Comparison of ENCODE assay signal across 9 mouse cellular contexts in the genomic region with DNA sequence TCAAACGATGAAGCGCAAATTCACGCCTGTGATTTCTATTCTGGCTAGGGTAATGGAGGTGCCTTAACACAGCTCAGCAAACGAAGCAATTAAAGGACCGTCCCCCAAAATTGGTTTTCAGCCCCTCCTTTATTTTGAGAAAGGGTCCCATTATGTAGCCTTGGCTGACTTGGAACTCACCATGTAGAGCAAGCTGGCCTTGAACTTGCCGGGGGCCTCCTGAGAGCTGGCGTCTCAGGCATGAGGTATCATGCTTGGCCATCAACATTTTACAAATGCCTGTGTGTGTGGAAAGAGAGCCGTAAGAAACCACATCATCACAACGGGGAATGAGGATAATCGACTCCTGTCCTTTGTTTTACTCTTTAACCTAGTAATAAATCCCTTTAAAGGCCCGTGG. TPM values are rescaled to one million over a fixed set of nuclear protein-coding genes. Genes with fewer than 3 reads are reported as not detected.
DNase-seq lines count a peak whose midpoint lies in the region; ATAC-seq and TF ChIP-seq lines count a peak whose summit lies in the region.
"Had no signal": no experiment of that assay in that cellular context is flagged by ENCODE, and none has a peak within 500 bp of the region (broad histone marks: within the 10 kb centered on the region; RNA-seq: fewer than 3 reads in every experiment).

No protein-coding gene starts in this region.

- no peak overlapping the region for H3K9ac ChIP-seq in kidney, embryonic 15.5 days
- no peak overlapping the region for H3K9ac ChIP-seq in forebrain, embryonic 12.5 days
- H3K9ac ChIP-seq in limb, embryonic 14.5 days (ENCODE audit: low read depth, low read length, severe bottlenecking) = no peak overlapping the region
- no peak overlapping the region for H3K9ac ChIP-seq in neural tube, embryonic 15.5 days (replicated peaks)

- no peaks in the 10 kb centered on the region for H3K36me3 ChIP-seq in kidney, embryonic 15.5 days
- no peaks in the 10 kb centered on the region for H3K36me3 ChIP-seq in forebrain, embryonic 12.5 days (replicated peaks)
- H3K36me3 ChIP-seq in limb, embryonic 14.5 days (ENCODE audit: control insufficient read depth, insufficient read depth, low read length) = no peaks in the 10 kb centered on the region
- no peaks in the 10 kb centered on the region for H3K36me3 ChIP-seq in neural tube, embryonic 15.5 days
- H3K36me3 ChIP-seq: G1E had no signal

- DNase-seq in kidney, postnatal 10 days = no peak
- DNase-seq in limb, embryonic 14.5 days (ENCODE audit: low spot score) = no peak
- no peak for DNase-seq in layer of hippocampus, postnatal 36 days
- DNase-seq in thymus, postnatal 14 days = no peak

- ATAC-seq in kidney, embryonic 15.5 days (replicated peaks; ENCODE audit: low FRiP score) = no peak
- ATAC-seq in forebrain, embryonic 12.5 days (ENCODE audit: low FRiP score) = no peak; the same call in 1 of the 2 replicates
- ATAC-seq in limb, embryonic 14.5 days (ENCODE audit: low FRiP score, low read depth) = no peak
- ATAC-seq in neural tube, embryonic 15.5 days (ENCODE audit: low FRiP score) = no peak
- no peak for ATAC-seq in inflammation-experienced regulatory T-cells, adult 6 months

- H3K27ac ChIP-seq in kidney, embryonic 15.5 days = peak overlapping the region; percentile 84
- peak overlapping the region; percentile 90 for H3K27ac ChIP-seq in forebrain, embryonic 12.5 days
- H3K27ac ChIP-seq in limb, embryonic 14.5 days (replicated peaks; ENCODE audit: low read depth, low read length) = no peak overlapping the region; the same call in 1 of the 2 replicates
- no peak overlapping the region for H3K27ac ChIP-seq in neural tube, embryonic 15.5 days (replicated peaks)

- no peak for TF ChIP-seq POLR2A in limb, embryonic 14.5 days (IDR thresholded peaks at IDR 0.05; ENCODE audit: borderline replicate concordance, extremely low read depth, insufficient read depth, insufficient read length)

- peak overlapping the region; percentile 57 for H3K4me2 ChIP-seq in kidney, embryonic 15.5 days
- peak overlapping the region; percentile 46; the same call in 1 of the 2 replicates for H3K4me2 ChIP-seq in forebrain, embryonic 12.5 days
- H3K4me2 ChIP-seq in limb, embryonic 14.5 days (replicated peaks; ENCODE audit: low read depth, low read length, severe bottlenecking) = peak overlapping the region; percentile 47
- peak overlapping the region; percentile 48; the same call in 1 of the 2 replicates for H3K4me2 ChIP-seq in neural tube, embryonic 15.5 days

- H3K9me3 ChIP-seq in kidney, embryonic 15.5 days (replicated peaks) = no peaks in the 10 kb centered on the region
- no peaks in the 10 kb centered on the region for H3K9me3 ChIP-seq in forebrain, embryonic 12.5 days
- no peaks in the 10 kb centered on the region for H3K9me3 ChIP-seq in limb, embryonic 14.5 days (ENCODE audit: control insufficient read depth, low read length)
- no peaks in the 10 kb centered on the region for H3K9me3 ChIP-seq in neural tube, embryonic 15.5 days (replicated peaks)
- H3K9me3 ChIP-seq: G1E had no signal

- peak overlapping the region; percentile 27; the same call in 1 of the 2 replicates for H3K4me3 ChIP-seq in kidney, embryonic 15.5 days (replicated peaks)
- no peak overlapping the region for H3K4me3 ChIP-seq in forebrain, embryonic 12.5 days (replicated peaks)
- no peak overlapping the region for H3K4me3 ChIP-seq in limb, embryonic 14.5 days (replicated peaks; ENCODE audit: low read length)
- H3K4me3 ChIP-seq in neural tube, embryonic 15.5 days (replicated peaks) = no peak overlapping the region

- peaks cover 63% of the 10 kb centered on the region for H3K4me1 ChIP-seq in kidney, embryonic 15.5 days
- peaks cover 42% of the 10 kb centered on the region for H3K4me1 ChIP-seq in forebrain, embryonic 12.5 days
- peaks cover 42% of the 10 kb centered on the region for H3K4me1 ChIP-seq in limb, embryonic 14.5 days (ENCODE audit: control insufficient read depth, insufficient read depth, low read length)
- peaks cover 37% of the 10 kb centered on the region for H3K4me1 ChIP-seq in neural tube, embryonic 15.5 days

- no peaks in the 10 kb centered on the region for H3K27me3 ChIP-seq in kidney, embryonic 15.5 days
- no peaks in the 10 kb centered on the region for H3K27me3 ChIP-seq in forebrain, embryonic 12.5 days
- H3K27me3 ChIP-seq in limb, embryonic 14.5 days (ENCODE audit: control insufficient read depth, insufficient read depth, low read length) = no peaks in the 10 kb centered on the region
- H3K27me3 ChIP-seq in neural tube, embryonic 15.5 days (replicated peaks) = 0 out of 2 replicates have a peak, but pooled peaks cover 3% of the 10 kb centered on the region

- WGBS in kidney, embryonic 15.5 days = 30% methylated on average over 11 of the region's 11 CpGs
- WGBS in forebrain, embryonic 12.5 days = 17% methylated on average over 11 of the region's 11 CpGs
- WGBS in limb, embryonic 14.5 days = 24% methylated on average over 11 of the region's 11 CpGs
- WGBS in neural tube, embryonic 15.5 days = 23% methylated on average over 11 of the region's 11 CpGs

RNA-seq across cellular contexts. Expression of gene Pim1, which starts 23.5 kb away (rescaled TPM):
- polyA plus RNA-seq in kidney, embryonic 15.5 days (2015; fragmentation: Nextera tagmentation; extraction: Ambion mirVana) = 17.8 and 17.9 TPM in 2 replicates
- polyA plus RNA-seq in forebrain, embryonic 12.5 days (2016; fragmentation: Nextera tagmentation; extraction: Ambion mirVana) = 18.9 and 22.6 TPM in 2 replicates
- 18.4 and 23.3 TPM in 2 replicates for polyA plus RNA-seq in limb, embryonic 14.5 days (2012; rRNA removed)
- 15.7 TPM in 2 replicates for polyA plus RNA-seq in limb, embryonic 14.5 days (2014; fragmentation: Nextera tagmentation; extraction: Ambion mirVana)
- 9.0 and 15.8 TPM in 2 replicates for polyA plus RNA-seq in neural tube, embryonic 15.5 days (2015; fragmentation: Nextera tagmentation; extraction: Ambion mirVana)
- total RNA-seq in layer of hippocampus, postnatal 36 days (2021) = 1 to 10 TPM; 3.7 to 5.9 TPM
- 100 to 1,000 TPM; 255 to 344 (median 288) TPM for polyA plus RNA-seq in inflammation-experienced regulatory T-cells, adult 6 months (2017; shearing (Covaris generic))

Comparison
In these comparisons a context has a peak if more than half of its experiments do, and no peak if none do; other contexts are left out.
1. H3K27ac ChIP-seq: peak in kidney, embryonic 15.5 days (single experiment) and forebrain, embryonic 12.5 days (single experiment); none in limb, embryonic 14.5 days (single experiment) and neural tube, embryonic 15.5 days (single experiment).
2. RNA of gene Pim1, which starts 23.5 kb away (polyA plus RNA-seq): 255 to 344 TPM in inflammation-experienced regulatory T-cells, adult 6 months; 18.9 to 22.6 TPM in forebrain, embryonic 12.5 days, 15.7 to 23.3 TPM in limb, embryonic 14.5 days, 17.8 to 17.9 TPM in kidney, embryonic 15.5 days and 9.0 to 15.8 TPM in neural tube, embryonic 15.5 days; every median in the first group is over 10 times any median in the second.
3. Peak in every context shown above with its lines, with median percentiles within 50 percentile points of each other: H3K4me2 ChIP-seq.